Mouse (Mus musculus) midbrain, postnatal 0 days (tissue): ENCODE results near the gene Zg16. TPM values are rescaled to one million over a fixed set of nuclear protein-coding genes. Genes with fewer than 3 reads are reported as not detected.
"Not testable (repeated sequence)": the region's sequence is repeated elsewhere in the genome, so short reads cannot be mapped to it uniquely, and the experiment has no call there.

Source experiments
- ATAC-seq: fragments of 200-750 bp; cut with Nextera tagmentation; 2 replicates; pipeline ENCODE4 v1.8.0; 2017; ENCODE audit warnings: moderate number of reproducible peaks, mild to moderate bottlenecking, moderate TSS enrichment, moderate library complexity; ENCODE audit not compliant: low FRiP score
- DNase-seq: peaks from one replicate; pipeline ENCODE4 v3.0.0-alpha.2; 2015; ENCODE audit warnings: low spot score
- H3K27ac ChIP-seq: fragments of 300-500 bp; sonication (generic); 2 replicates; pipeline ENCODE4 v1.5.1; 2014; ENCODE audit warnings: low read depth, mild to moderate bottlenecking, low read length, mixed read lengths
- H3K27me3 ChIP-seq: fragments of 300-500 bp; sonication (generic); 2 replicates; pipeline ENCODE4 v1.6.1; 2014; ENCODE audit warnings: low read length, control low read depth, mixed read lengths; ENCODE audit not compliant: insufficient read depth
- H3K36me3 ChIP-seq: fragments of 300-500 bp; sonication (generic); 2 replicates; pipeline ENCODE4 v1.6.1; 2014; ENCODE audit warnings: low read length, control low read depth, mixed read lengths; ENCODE audit not compliant: insufficient read depth
- H3K4me1 ChIP-seq: fragments of 300-500 bp; sonication (generic); 2 replicates; pipeline ENCODE4 v1.6.1; 2014; ENCODE audit warnings: mild to moderate bottlenecking, control low read depth, antibody characterized with exemption, low read length, mixed read lengths; ENCODE audit not compliant: insufficient read depth
- H3K4me2 ChIP-seq: fragments of 300-500 bp; sonication (generic); 2 replicates; pipeline ENCODE4 v1.6.1; 2014; ENCODE audit warnings: low read depth, mild to moderate bottlenecking, low read length, mixed read lengths; ENCODE audit not compliant: poor library complexity, severe bottlenecking
- H3K4me3 ChIP-seq: fragments of 300-500 bp; sonication (generic); 2 replicates; pipeline ENCODE4 v1.5.1; 2014; ENCODE audit warnings: low read depth, mild to moderate bottlenecking, low read length, moderate library complexity
- H3K9ac ChIP-seq: fragments of 300-500 bp; sonication (generic); replicated peaks from 2 replicates; pipeline ENCODE4 v1.6.1; 2014; ENCODE audit warnings: mild to moderate bottlenecking, low read length, moderate library complexity, mixed read lengths; ENCODE audit not compliant: poor library complexity, severe bottlenecking
- H3K9me3 ChIP-seq: fragments of 300-500 bp; sonication (generic); 2 replicates; pipeline ENCODE4 v1.6.1; 2016; ENCODE audit warnings: low read length, control low read depth
- CTCF ChIP-seq: IDR thresholded peaks from 2 replicates; pipeline ENCODE4 v1.5.1; 2016; ENCODE audit warnings: antibody characterized with exemption, mild to moderate bottlenecking
- WGBS: fragments of 180-500 bp; shearing (Covaris S2); extraction: QIAGEN DNeasy Blood & Tissue Kit; methylation state at CpG from one replicate; pipeline ENCODE4 v1.1.7; 2014; 5-methylcytosine and 5-hydroxymethylcytosine counted together
- polyA plus RNA-seq: library from polyadenylated mRNA; unstranded; fragments of >200 nt; fragmentation: Nextera tagmentation; extraction: Ambion mirVana; gene quantifications from 2 replicates; pipeline ENCODE4 v1.2.1, GENCODE M21; 2015
- total RNA-seq: library from RNA; depleted of rRNA; stranded (reverse); fragments of >200 nt; gene quantifications from 2 replicates; pipeline ENCODE4 v1.2.3, GENCODE M21; 2014

Gene Zg16
- total and polyA plus RNA-seq, 2 experiments from 2014 or later = 0.49 TPM; not detected in 1

- Histone ChIP-seq H3K36me3 (no peaks in the 10 kb centered on the region), H3K4me1 (no peaks in the 10 kb centered on the region), H3K27ac (no peak overlapping the region), H3K4me2 (no peak overlapping the region), H3K9me3 (no peaks in the 10 kb centered on the region), H3K4me3 (no peak overlapping the region), H3K27me3 (no peaks in the 10 kb centered on the region), H3K9ac (no peak overlapping the region)
- WGBS = 83% methylated on average over 19 of the region's 20 CpGs
- ATAC-seq (no peak), DNase-seq (no peak)
- no peak for TF ChIP-seq CTCF
These were observed 3.3 kb upstream of the Zg16 start for GRCm38 (mm10) chr7:127090154-127091113.

- Histone ChIP-seq H3K27me3 (no peaks in the 10 kb centered on the region), H3K36me3 (no peaks in the 10 kb centered on the region), H3K9ac (0 out of 2 replicates have a peak overlapping the region, but pooled peaks have one; percentile 24), H3K4me3 (peak overlapping the region; percentile 15; the same call in 1 of the 2 replicates), H3K9me3 (no peaks in the 10 kb centered on the region), H3K4me2 (peak overlapping the region; percentile 39), H3K4me1 (no peaks in the 10 kb centered on the region), H3K27ac (no peak overlapping the region)
- ATAC-seq (no peak), DNase-seq (no peak)
- 22% methylated on average over 27 of the region's 27 CpGs for WGBS
- no peak for TF ChIP-seq CTCF
These were observed 2.0 kb upstream of the Zg16 start for GRCm38 (mm10) chr7:127088901-127089845.

- DNase-seq = no peak
- no peak for TF ChIP-seq CTCF
- no peak overlapping the region for H3K4me2 ChIP-seq
- ATAC-seq = no peak
- no peaks in the 10 kb centered on the region for H3K4me1 ChIP-seq
- WGBS = 92% methylated on average over 3 of the region's 3 CpGs
- no peaks in the 10 kb centered on the region for H3K36me3 ChIP-seq
- H3K9me3 ChIP-seq = no peaks in the 10 kb centered on the region
- H3K27ac ChIP-seq = no peak overlapping the region
- no peaks in the 10 kb centered on the region for H3K27me3 ChIP-seq
- H3K4me3 ChIP-seq = no peak overlapping the region
- H3K9ac ChIP-seq = no peak overlapping the region
These were observed 955 bp upstream of the Zg16 start for GRCm38 (mm10) chr7:127088083-127088482.

GRCm38 (mm10) chr7:127085751-127086150 lies 1.4 kb downstream of the Zg16 start:
- not testable (repeated sequence) for H3K27me3 ChIP-seq, DNase-seq, H3K9ac ChIP-seq, H3K9me3 ChIP-seq, H3K4me3 ChIP-seq, ATAC-seq, H3K4me1 ChIP-seq, H3K4me2 ChIP-seq, H3K36me3 ChIP-seq, H3K27ac ChIP-seq
- 81% methylated on average over 6 of the region's 6 CpGs for WGBS

GRCm38 (mm10) chr7:127084794-127085193 lies 2.3 kb downstream of the Zg16 start:
- H3K9ac ChIP-seq = no peak overlapping the region
- H3K27ac ChIP-seq = no peak overlapping the region
- TF ChIP-seq CTCF = no peak
- DNase-seq = no peak
- H3K27me3 ChIP-seq = no peaks in the 10 kb centered on the region
- 85% methylated on average over 2 of the region's 2 CpGs for WGBS
- no peak for ATAC-seq
- H3K36me3 ChIP-seq = no peaks in the 10 kb centered on the region
- H3K4me3 ChIP-seq = no peak overlapping the region
- H3K4me2 ChIP-seq = no peak overlapping the region
- H3K4me1 ChIP-seq = no peaks in the 10 kb centered on the region
- H3K9me3 ChIP-seq = no peaks in the 10 kb centered on the region
